Mouse (Mus musculus): ENCODE data around the gene Itpr2. TPM values are rescaled to one million over a fixed set of nuclear protein-coding genes. Genes with fewer than 3 reads are reported as not detected.

The Itpr2 gene
- total RNA-seq, 1 experiment from 2014 or later = 123 TPM

GRCm38 (mm10) chr6:146302101-146302500 lies 199.9 kb downstream of the Itpr2 start:
- ATAC-seq (ENCODE audit: extremely low read depth, insufficient number of reproducible peaks, low FRiP score, poor library complexity, severe bottlenecking) = no peak

GRCm38 (mm10) chr6:146300961-146301360 lies 201.1 kb downstream of the Itpr2 start:
- ATAC-seq (ENCODE audit: extremely low read depth, insufficient number of reproducible peaks, low FRiP score, poor library complexity, severe bottlenecking) = no peak

GRCm38 (mm10) chr6:146298712-146299111 lies 203.3 kb downstream of the Itpr2 start:
- no peak for ATAC-seq (ENCODE audit: extremely low read depth, insufficient number of reproducible peaks, low FRiP score, poor library complexity, severe bottlenecking)

GRCm38 (mm10) chr6:146291036-146291435 lies 211.0 kb downstream of the Itpr2 start:
- no peak for ATAC-seq (ENCODE audit: extremely low read depth, insufficient number of reproducible peaks, low FRiP score, poor library complexity, severe bottlenecking)

- ATAC-seq (ENCODE audit: extremely low read depth, insufficient number of reproducible peaks, low FRiP score, poor library complexity, severe bottlenecking) = no peak
Measured at GRCm38 (mm10) chr6:146289801-146290200, 212.2 kb downstream of the Itpr2 start.

- no peak for ATAC-seq (ENCODE audit: extremely low read depth, insufficient number of reproducible peaks, low FRiP score, poor library complexity, severe bottlenecking)
Measured at GRCm38 (mm10) chr6:146288266-146288665, 213.8 kb downstream of the Itpr2 start.

- no peak for ATAC-seq (ENCODE audit: extremely low read depth, insufficient number of reproducible peaks, low FRiP score, poor library complexity, severe bottlenecking)
Measured at GRCm38 (mm10) chr6:146284921-146285565, 217.0 kb downstream of the Itpr2 start.

- no peak for ATAC-seq (ENCODE audit: extremely low read depth, insufficient number of reproducible peaks, low FRiP score, poor library complexity, severe bottlenecking)
Measured at GRCm38 (mm10) chr6:146283981-146284380, 218.0 kb downstream of the Itpr2 start.

GRCm38 (mm10) chr6:146282061-146282659 lies 219.9 kb downstream of the Itpr2 start:
- ATAC-seq (ENCODE audit: extremely low read depth, insufficient number of reproducible peaks, low FRiP score, poor library complexity, severe bottlenecking) = no peak

- ATAC-seq (ENCODE audit: extremely low read depth, insufficient number of reproducible peaks, low FRiP score, poor library complexity, severe bottlenecking) = peak; percentile 31; the same call in 1 of the 2 replicates
Measured at GRCm38 (mm10) chr6:146281176-146281899, 220.7 kb downstream of the Itpr2 start.

- ATAC-seq (ENCODE audit: extremely low read depth, insufficient number of reproducible peaks, low FRiP score, poor library complexity, severe bottlenecking) = no peak
Measured at GRCm38 (mm10) chr6:146273256-146273655, 228.8 kb downstream of the Itpr2 start.

- ATAC-seq (ENCODE audit: extremely low read depth, insufficient number of reproducible peaks, low FRiP score, poor library complexity, severe bottlenecking) = peak; percentile 46; the same call in 1 of the 2 replicates
Measured at GRCm38 (mm10) chr6:146272253-146273036, 229.6 kb downstream of the Itpr2 start.

- ATAC-seq (ENCODE audit: extremely low read depth, insufficient number of reproducible peaks, low FRiP score, poor library complexity, severe bottlenecking) = peak; percentile 98
Measured at GRCm38 (mm10) chr6:146270776-146271533, 231.1 kb downstream of the Itpr2 start.

GRCm38 (mm10) chr6:146270162-146270561 lies 231.9 kb downstream of the Itpr2 start:
- no peak for ATAC-seq (ENCODE audit: extremely low read depth, insufficient number of reproducible peaks, low FRiP score, poor library complexity, severe bottlenecking)

GRCm38 (mm10) chr6:146269291-146269690 lies 232.7 kb downstream of the Itpr2 start:
- ATAC-seq (ENCODE audit: extremely low read depth, insufficient number of reproducible peaks, low FRiP score, poor library complexity, severe bottlenecking) = no peak

- ATAC-seq (ENCODE audit: extremely low read depth, insufficient number of reproducible peaks, low FRiP score, poor library complexity, severe bottlenecking) = no peak
Measured at GRCm38 (mm10) chr6:146260674-146261376, 241.2 kb downstream of the Itpr2 start.

- no peak for ATAC-seq (ENCODE audit: extremely low read depth, insufficient number of reproducible peaks, low FRiP score, poor library complexity, severe bottlenecking)
Measured at GRCm38 (mm10) chr6:146258751-146259150, 243.3 kb downstream of the Itpr2 start.

GRCm38 (mm10) chr6:146258261-146258660 lies 243.8 kb downstream of the Itpr2 start:
- ATAC-seq (ENCODE audit: extremely low read depth, insufficient number of reproducible peaks, low FRiP score, poor library complexity, severe bottlenecking) = no peak

All from neutrophil, adult 5-6 weeks (primary cell).